Mouse (Mus musculus) neutrophil, adult 65 days (primary cell): ENCODE data around the gene Ckmt2. TPM values are rescaled to one million over a fixed set of nuclear protein-coding genes. Genes with fewer than 3 reads are reported as not detected.

ENCODE experiments used
- total RNA-seq: library from RNA; stranded (reverse); gene quantifications from 2 replicates; pipeline ENCODE4 v1.2.4, GENCODE M21; 2023

The Ckmt2 gene
- not detected in 2 replicates for total RNA-seq

GRCm38 (mm10) chr13:91876741-91877349 is at the start of gene Ckmt2:
TSS of gene Ckmt2 (minus strand) at chr13:91876885.

GRCm38 (mm10) chr13:91807155-91807839 is 69.4 kb downstream of the Ckmt2 start, which contains the start of gene Zcchc9:
TSS of gene Zcchc9 (minus strand) at chr13:91807705.

Other genes starting within 250 kb of the Ckmt2 start
- gene Acot12, start 135.4 kb downstream of the Ckmt2 start, total RNA-seq: not detected in 2 replicates
- 31.8 and 36.9 TPM in 2 replicates for gene Zcchc9, start 69.2 kb downstream of the Ckmt2 start, total RNA-seq